Mouse (Mus musculus) B cell, adult 2 months (primary cell): ENCODE measurements around the gene Slc25a26.
"Not testable (repeated sequence)": the region's sequence is repeated elsewhere in the genome, so short reads cannot be mapped to it uniquely, and the experiment has no call there.

Experiments
- DNase-seq, 2 experiments: peaks; one replicate each; pipeline ENCODE4 v3.0.0; 2022

The Slc25a26 gene

GRCm38 (mm10) chr6:94553085-94553484 lies 53.0 kb downstream of the Slc25a26 start:
- DNase-seq: no peak

GRCm38 (mm10) chr6:94558603-94559002 lies 58.5 kb downstream of the Slc25a26 start:
- DNase-seq: not testable (repeated sequence)

GRCm38 (mm10) chr6:94560896-94561295 lies 60.8 kb downstream of the Slc25a26 start:
- DNase-seq: no peak

- no peak for DNase-seq
Measured at GRCm38 (mm10) chr6:94561346-94561745, 61.2 kb downstream of the Slc25a26 start.

- DNase-seq: no peak
Measured at GRCm38 (mm10) chr6:94563203-94563940, 63.2 kb downstream of the Slc25a26 start.

GRCm38 (mm10) chr6:94565766-94566165 lies 65.6 kb downstream of the Slc25a26 start:
- no peak for DNase-seq

- DNase-seq: no peak
Measured at GRCm38 (mm10) chr6:94568040-94568439, 67.9 kb downstream of the Slc25a26 start.

- no peak for DNase-seq
Measured at GRCm38 (mm10) chr6:94575526-94576166, 75.5 kb downstream of the Slc25a26 start.

- no peak for DNase-seq
Measured at GRCm38 (mm10) chr6:94577991-94578390, 77.9 kb downstream of the Slc25a26 start.

- DNase-seq: no peak
Measured at GRCm38 (mm10) chr6:94582055-94582454, 81.9 kb downstream of the Slc25a26 start.

- DNase-seq: no peak
Measured at GRCm38 (mm10) chr6:94584147-94584695, 84.1 kb downstream of the Slc25a26 start.

- DNase-seq: no peak
Measured at GRCm38 (mm10) chr6:94584976-94585375, 84.8 kb downstream of the Slc25a26 start.

GRCm38 (mm10) chr6:94588365-94588764 lies 88.2 kb downstream of the Slc25a26 start:
- DNase-seq: no peak

- DNase-seq: no peak
Measured at GRCm38 (mm10) chr6:94592243-94592642, 92.1 kb downstream of the Slc25a26 start.

GRCm38 (mm10) chr6:94592710-94593109 lies 92.6 kb downstream of the Slc25a26 start:
- no peak for DNase-seq

GRCm38 (mm10) chr6:94594096-94594665 lies 94.0 kb downstream of the Slc25a26 start:
- no peak for DNase-seq

GRCm38 (mm10) chr6:94594711-94595110 lies 94.6 kb downstream of the Slc25a26 start:
- no peak for DNase-seq

- no peak for DNase-seq
Measured at GRCm38 (mm10) chr6:94595206-94595605, 95.1 kb downstream of the Slc25a26 start.

GRCm38 (mm10) chr6:94596051-94596760 lies 96.1 kb downstream of the Slc25a26 start:
- no peak for DNase-seq

- peak; percentile 21 to 36 for DNase-seq
Measured at GRCm38 (mm10) chr6:94596761-94597485, 96.8 kb downstream of the Slc25a26 start.

GRCm38 (mm10) chr6:94598421-94598820 lies 98.3 kb downstream of the Slc25a26 start:
- no peak for DNase-seq

GRCm38 (mm10) chr6:94599016-94599415 lies 98.9 kb downstream of the Slc25a26 start:
- no peak for DNase-seq
